Mouse (Mus musculus) CH12.LX (cell line): ENCODE results near the gene Tubb2b. TPM values are rescaled to one million over a fixed set of nuclear protein-coding genes. Genes with fewer than 3 reads are reported as not detected.

ENCODE experiments used
- DNase-seq: peaks from one replicate; pipeline ENCODE4 v3.0.0-alpha.2; 2013; ENCODE audit errors: extremely low read depth
- H3K27ac ChIP-seq: 2 replicates; pipeline ENCODE4 v1.5.1; 2012; ENCODE audit warnings: low read depth, mild to moderate bottlenecking, control low read depth, moderate library complexity; ENCODE audit not compliant: insufficient read depth
- H3K27me3 ChIP-seq: replicated peaks from 2 replicates; pipeline ENCODE3; 2012; ENCODE audit warnings: inconsistent platforms
- H3K36me3 ChIP-seq, 2 experiments: replicated peaks in 1 of 2; 2 replicates each; pipeline versions ENCODE3 to v1.6.1; 2012; ENCODE audit warnings: inconsistent platforms in 1 of 2, low read length in 1 of 2, mild to moderate bottlenecking in 1 of 2, mixed read lengths in 1 of 2, moderate library complexity in 1 of 2; ENCODE audit not compliant: control insufficient read depth in 1 of 2, insufficient read depth in 1 of 2
- H3K4me1 ChIP-seq, 2 experiments: 2 replicates each; pipeline ENCODE4 v1.6.1; 2012; ENCODE audit warnings: inconsistent platforms in 1 of 2, moderate library complexity in 1 of 2; ENCODE audit not compliant: insufficient read depth in 2 of 2, control insufficient read depth in 1 of 2
- H3K4me2 ChIP-seq: 2 replicates; pipeline ENCODE4 v1.6.1; 2012; ENCODE audit warnings: low read depth, mild to moderate bottlenecking, control low read depth; ENCODE audit not compliant: poor library complexity, insufficient read depth, severe bottlenecking
- H3K4me3 ChIP-seq, 3 experiments: fragments of 150-350 bp in 1 of 3; sonication (generic) in 1 of 3; replicated peaks in 1 of 3; 2 replicates each; pipeline versions ENCODE3 to v1.5.1; 2011 to 2012; ENCODE audit warnings: low read depth in 2 of 3, low read length in 2 of 3, mild to moderate bottlenecking in 2 of 3, moderate library complexity in 2 of 3, control low read depth in 1 of 3, improper control_type of control experiment in 1 of 3, inconsistent platforms in 1 of 3, mixed read lengths in 1 of 3; ENCODE audit not compliant: poor library complexity in 1 of 3
- H3K79me2 ChIP-seq: replicated peaks from 2 replicates; pipeline ENCODE4 v1.6.1; 2012; ENCODE audit warnings: mild to moderate bottlenecking, moderate library complexity; ENCODE audit not compliant: control insufficient read depth, poor library complexity, insufficient read depth, severe bottlenecking; ENCODE audit errors: extremely low read depth
- H3K9ac ChIP-seq: 2 replicates; pipeline ENCODE4 v1.6.1; 2012; ENCODE audit warnings: low read depth, mild to moderate bottlenecking, control low read depth, moderate library complexity; ENCODE audit not compliant: insufficient read depth
- H3K9me3 ChIP-seq: replicated peaks from 2 replicates; pipeline ENCODE3; 2012; ENCODE audit warnings: low read length, inconsistent platforms, mixed read lengths
- BHLHE40 ChIP-seq: IDR thresholded peaks from 2 replicates; pipeline ENCODE4 v1.6.1; 2011; ENCODE audit warnings: mild to moderate bottlenecking, low read depth, low read length, improper control_type of control experiment
- E2F4 ChIP-seq: IDR thresholded peaks from 2 replicates; pipeline ENCODE4 v1.6.1; 2011; ENCODE audit warnings: low read depth, low read length, improper control_type of control experiment; ENCODE audit not compliant: insufficient replicate concordance
- EP300 ChIP-seq: IDR thresholded peaks from 2 replicates; pipeline ENCODE4 v1.6.1; 2011; ENCODE audit warnings: low read length, improper control_type of control experiment
- ETS1 ChIP-seq: conservative IDR thresholded peaks from 2 replicates; pipeline ENCODE4 v1.6.1; 2012; ENCODE audit warnings: low read depth, mild to moderate bottlenecking, inconsistent platforms, low read length, improper control_type of control experiment, moderate library complexity
- GABPA ChIP-seq: IDR thresholded peaks from 2 replicates; pipeline ENCODE4 v1.6.1; 2012; ENCODE audit warnings: low read depth, low read length, improper control_type of control experiment, inconsistent platforms; ENCODE audit not compliant: insufficient replicate concordance
- MAX ChIP-seq: IDR thresholded peaks from 2 replicates; pipeline ENCODE4 v1.6.1; 2011; ENCODE audit warnings: low read length, improper control_type of control experiment
- MAZ ChIP-seq: IDR thresholded peaks from 2 replicates; pipeline ENCODE4 v1.6.1; 2012; ENCODE audit warnings: low read depth, mild to moderate bottlenecking, inconsistent platforms, low read length, improper control_type of control experiment, moderate library complexity
- MYC ChIP-seq: IDR thresholded peaks from 2 replicates; pipeline ENCODE4 v1.6.1; 2011; ENCODE audit warnings: low read depth, mild to moderate bottlenecking, improper control_type of control experiment, low read length
- NRF1 ChIP-seq: IDR thresholded peaks from 2 replicates; pipeline ENCODE4 v1.6.1; 2014; ENCODE audit warnings: low read depth, mild to moderate bottlenecking, inconsistent platforms, low read length, improper control_type of control experiment, moderate library complexity
- PAX5 ChIP-seq: IDR thresholded peaks from 2 replicates; pipeline ENCODE4 v1.6.1; 2012; ENCODE audit warnings: low read length, inconsistent platforms, mixed read lengths
- POLR2AphosphoS2 ChIP-seq: IDR thresholded peaks from 2 replicates; pipeline ENCODE4 v1.6.1; 2011; ENCODE audit warnings: low read depth, low read length, improper control_type of control experiment
- RAD21 ChIP-seq: IDR thresholded peaks from 2 replicates; pipeline ENCODE4 v1.6.1; 2011; ENCODE audit warnings: low read depth, mild to moderate bottlenecking, low read length, improper control_type of control experiment, moderate library complexity
- TBP ChIP-seq: conservative IDR thresholded peaks from 2 replicates; pipeline ENCODE4 v1.6.1; 2011; ENCODE audit warnings: low read depth, low read length, improper control_type of control experiment
- UBTF ChIP-seq: IDR thresholded peaks from 2 replicates; pipeline ENCODE4 v1.6.1; 2012; ENCODE audit warnings: low read depth, mild to moderate bottlenecking, inconsistent platforms, low read length, improper control_type of control experiment, moderate library complexity
- ZC3H11A ChIP-seq: IDR thresholded peaks from 2 replicates; pipeline ENCODE4 v1.6.1; 2012; ENCODE audit warnings: low read depth, mild to moderate bottlenecking, inconsistent platforms, low read length, improper control_type of control experiment
- ZKSCAN1 ChIP-seq: IDR thresholded peaks from 2 replicates; pipeline ENCODE4 v1.6.1; 2012; ENCODE audit warnings: low read depth, inconsistent platforms, low read length, improper control_type of control experiment, borderline replicate concordance
- dilution Hi-C: fragments of 300-500 bp; cut with MboI; formaldehyde crosslinking; loops from 2 replicates; pipeline ENCODE4 v1.14.3; 2020; ENCODE audit warnings: low sequenced_read_pairs; ENCODE audit not compliant: extremely low pct_unique_long_range_greater_than_20kb, extremely low pct_ligation_motif_present
- in situ Hi-C: fragments of 300-500 bp; cut with MboI; formaldehyde crosslinking; loops from 3 replicates; pipeline ENCODE4 v1.14.3; 2019; ENCODE audit warnings: low sequenced_read_pairs, low pct_ligation_motif_present, low pct_unique_long_range_greater_than_20kb, mixed read lengths
- polyA plus RNA-seq: library from polyadenylated mRNA; unstranded; fragments of >175 nt; gene quantifications from 2 replicates; pipeline ENCODE4 v1.2.1, GENCODE M21; 2012; ENCODE audit warnings: low read depth; ENCODE audit not compliant: insufficient read length
- total RNA-seq, 2 experiments: library from RNA; depleted of rRNA; stranded (reverse); fragments of 300-350 nt in 1 of 2; fragments of >200 nt in 1 of 2; gene quantifications; 2 replicates each; pipeline ENCODE4 v1.2.3; 2012 to 2014

Gene Tubb2b
- total and polyA plus RNA-seq, 3 experiments, result 33.6 to 49.8 (median 38.4) TPM

GRCm38 (mm10) chr13:34128276-34129114 is 1.8 kb downstream of the Tubb2b start:
- Histone ChIP-seq H3K4me3 (no peak overlapping the region), H3K9ac (no peak overlapping the region), H3K27ac (no peak overlapping the region), H3K79me2 (peaks cover 3% of the 10 kb centered on the region; the same call in 1 of the 2 replicates), H3K4me1 (peaks cover 11 to 28% of the 10 kb centered on the region in 2 experiments), H3K36me3 (peaks cover 0 to 26% of the 10 kb centered on the region in 2 experiments), H3K4me2 (no peak overlapping the region), H3K9me3 (no peaks in the 10 kb centered on the region), H3K27me3 (no peaks in the 10 kb centered on the region)
- dilution Hi-C loops, result no loop called here
- in situ Hi-C loops, result no loop called here
- no peak for DNase-seq
- TF ChIP-seq POLR2AphosphoS2 (no peak), UBTF (no peak), ETS1 (no peak)

DNA sequence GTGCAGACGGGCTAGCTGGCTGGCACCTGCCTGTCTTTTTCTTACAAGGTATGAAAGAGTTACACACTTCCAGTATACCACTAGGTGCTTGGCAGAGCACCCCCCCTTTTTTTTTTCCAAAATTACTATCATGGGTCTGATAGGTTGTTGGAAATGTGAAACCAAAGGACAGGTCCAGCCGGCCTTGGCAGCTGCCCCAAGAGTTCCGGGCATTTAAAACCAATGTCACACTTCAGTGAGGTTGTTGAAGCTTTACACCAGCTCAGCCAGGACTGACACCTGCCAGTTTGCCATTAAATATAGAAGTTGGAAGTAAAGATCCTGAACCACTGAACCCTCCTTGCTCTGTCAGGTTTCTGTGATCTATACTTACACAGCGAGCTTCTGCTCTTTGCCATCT is 4.6 kb downstream of the Tubb2b start:
- no peak overlapping the region for H3K4me2 ChIP-seq
- in situ Hi-C loops (no loop called here), dilution Hi-C loops (no loop called here)
- H3K4me3 ChIP-seq, result no peak overlapping the region
- no peaks in the 10 kb centered on the region for H3K27me3 ChIP-seq
- peaks cover 0 to 26% of the 10 kb centered on the region in 2 experiments for H3K36me3 ChIP-seq
- TF ChIP-seq NRF1 (no peak), ZKSCAN1 (no peak), ETS1 (no peak), PAX5 (no peak), MAZ (no peak), MAX (no peak), E2F4 (no peak), ZC3H11A (no peak)
- DNase-seq, result no peak
- no peaks in the 10 kb centered on the region for H3K9me3 ChIP-seq
- no peak overlapping the region for H3K9ac ChIP-seq
- no peak overlapping the region for H3K27ac ChIP-seq
- H3K79me2 ChIP-seq, result peaks cover 3% of the 10 kb centered on the region; the same call in 1 of the 2 replicates
- peaks cover 7 to 17% of the 10 kb centered on the region in 2 experiments; a peak in 3 of 4 replicates for H3K4me1 ChIP-seq

DNA sequence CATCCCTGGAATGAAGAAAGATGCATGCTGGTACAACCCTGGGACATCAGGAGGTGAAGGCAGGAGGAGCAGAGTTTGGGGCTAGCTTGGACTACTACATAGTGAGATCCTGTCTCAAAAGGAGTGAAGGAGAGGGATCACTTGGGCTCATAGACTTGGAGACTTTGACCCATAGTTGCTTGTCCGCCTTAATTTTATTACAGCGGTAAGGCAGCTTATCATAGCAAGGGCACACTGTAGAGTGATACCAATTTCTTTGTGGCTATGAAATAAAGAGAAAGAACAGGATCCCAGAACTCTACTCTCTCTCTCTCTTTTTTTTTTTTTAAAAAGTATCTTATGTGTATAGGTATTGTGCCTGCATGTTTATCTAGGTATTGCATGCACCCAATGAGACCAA is 9.7 kb downstream of the Tubb2b start:
- Histone ChIP-seq H3K4me2 (no peak overlapping the region), H3K9ac (no peak overlapping the region), H3K4me1 (peaks cover 7 to 26% of the 10 kb centered on the region in 2 experiments; a peak in 3 of 4 replicates), H3K27ac (no peak overlapping the region)
- TF ChIP-seq GABPA (no peak), UBTF (no peak), MYC (no peak), BHLHE40 (no peak), EP300 (no peak), TBP (no peak), RAD21 (no peak)
- TF ChIP-seq, all 38 proteins: peak for 0
- no peaks in the 10 kb centered on the region for H3K9me3 ChIP-seq
- H3K27me3 ChIP-seq, result no peaks in the 10 kb centered on the region
- dilution Hi-C loops, result no loop called here
- in situ Hi-C loops, result no loop called here
- no peak overlapping the region for H3K4me3 ChIP-seq
- H3K36me3 ChIP-seq, result peaks cover 0 to 15% of the 10 kb centered on the region in 2 experiments
- no peak for DNase-seq
- H3K79me2 ChIP-seq, result no peaks in the 10 kb centered on the region
